Mouse (Mus musculus): ENCODE measurements at regions not wholly inside any gene's neighbourhood (a gene's known extent, or its start where the extent isn't known, plus 50 kb on each side); places are given as distances from the start of the nearest gene placed in this dataset.

DNA sequence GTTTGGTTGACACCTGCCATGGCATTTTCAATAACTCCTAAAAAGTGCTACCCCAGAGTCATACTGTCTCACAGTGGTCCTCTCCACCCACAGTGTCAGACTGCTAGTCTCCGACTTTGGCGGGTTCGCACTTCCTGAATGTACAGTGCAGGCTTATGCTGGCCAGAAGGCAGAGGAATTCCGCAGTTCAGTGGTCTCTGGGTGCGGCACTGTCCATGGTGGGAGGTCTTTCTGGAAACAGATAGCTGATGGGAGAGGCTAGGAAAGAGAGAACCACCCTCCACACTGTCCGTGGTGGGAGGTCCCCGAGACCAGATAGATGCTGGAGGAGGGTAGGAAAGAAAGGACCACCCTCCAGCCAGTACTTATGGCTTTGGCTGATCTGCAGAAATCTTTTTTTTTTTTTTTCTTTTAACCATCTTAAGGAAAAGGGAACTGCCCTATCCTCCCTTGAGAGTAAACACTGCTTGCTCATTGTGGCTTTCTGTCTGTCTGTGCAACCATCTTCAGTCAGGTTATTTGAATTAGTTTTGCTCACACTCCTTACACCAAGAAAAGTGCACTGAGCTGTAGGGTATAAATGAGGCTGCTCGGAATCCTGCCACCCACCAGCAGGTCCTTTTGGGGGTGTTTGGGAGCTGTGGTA is 227.2 kb downstream of the Kcnrg start:
- no peak for DNase-seq

DNA sequence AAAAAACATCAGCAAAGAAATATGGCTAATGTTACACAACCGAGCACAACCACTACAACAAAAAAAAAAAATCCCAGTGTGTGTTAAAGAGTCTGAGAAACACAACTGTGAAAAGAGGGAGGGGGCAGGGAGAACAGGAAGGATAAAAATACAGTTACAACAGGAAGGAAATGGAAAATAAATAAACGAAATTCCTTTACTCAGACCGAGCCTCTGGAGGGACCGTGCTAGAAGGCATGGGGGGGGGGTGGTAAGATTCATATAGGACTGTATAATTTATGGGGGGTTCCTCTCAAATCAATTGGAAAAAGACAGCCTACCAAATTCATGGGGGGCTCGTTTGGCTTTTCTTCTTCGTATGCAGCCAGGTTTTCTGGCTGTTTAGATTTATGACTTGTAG is 228.5 kb downstream of the Kcnrg start:
- DNase-seq, result peak; percentile 23

- DNase-seq, result peak; percentile 18
These were observed 229.0 kb downstream of the Kcnrg start for GRCm38 (mm10) chr14:61836231-61836630.

GRCm38 (mm10) chr14:61836965-61837364 is 229.7 kb downstream of the Kcnrg start:
- no peak for DNase-seq

GRCm38 (mm10) chr14:61837851-61838250 is 230.6 kb downstream of the Kcnrg start:
- peak; percentile 14 for DNase-seq

GRCm38 (mm10) chr14:61842476-61842875 is 235.2 kb downstream of the Kcnrg start:
- DNase-seq, result no peak

- no peak for DNase-seq
These were observed 239.2 kb downstream of the Kcnrg start for GRCm38 (mm10) chr14:61846441-61846840.

GRCm38 (mm10) chr14:61850244-61850643 is 243.0 kb downstream of the Kcnrg start:
- no peak for DNase-seq

- DNase-seq, result no peak
These were observed 250.4 kb downstream of the Kcnrg start for GRCm38 (mm10) chr14:61857616-61858015.

DNA sequence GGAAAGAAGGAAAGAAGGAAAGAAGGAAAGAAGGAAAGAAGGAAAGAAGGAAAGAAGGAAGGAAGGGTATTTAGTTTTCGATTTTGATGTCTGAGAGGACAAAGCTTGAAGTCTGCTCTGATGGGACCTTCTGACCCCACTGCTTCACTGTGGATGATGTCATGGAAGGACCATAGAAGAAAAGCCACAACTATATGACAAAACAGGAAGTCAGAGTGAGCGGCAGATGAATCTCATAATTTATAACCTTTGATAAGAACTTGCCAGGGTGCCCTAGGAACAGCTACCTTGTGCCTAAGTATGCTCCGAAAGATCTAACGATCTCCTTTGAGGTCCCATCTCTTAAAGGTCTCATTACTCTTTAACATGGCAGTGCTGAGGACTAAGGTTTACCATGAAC is 253.4 kb downstream of the Kcnrg start:
- DNase-seq, result no peak

DNA sequence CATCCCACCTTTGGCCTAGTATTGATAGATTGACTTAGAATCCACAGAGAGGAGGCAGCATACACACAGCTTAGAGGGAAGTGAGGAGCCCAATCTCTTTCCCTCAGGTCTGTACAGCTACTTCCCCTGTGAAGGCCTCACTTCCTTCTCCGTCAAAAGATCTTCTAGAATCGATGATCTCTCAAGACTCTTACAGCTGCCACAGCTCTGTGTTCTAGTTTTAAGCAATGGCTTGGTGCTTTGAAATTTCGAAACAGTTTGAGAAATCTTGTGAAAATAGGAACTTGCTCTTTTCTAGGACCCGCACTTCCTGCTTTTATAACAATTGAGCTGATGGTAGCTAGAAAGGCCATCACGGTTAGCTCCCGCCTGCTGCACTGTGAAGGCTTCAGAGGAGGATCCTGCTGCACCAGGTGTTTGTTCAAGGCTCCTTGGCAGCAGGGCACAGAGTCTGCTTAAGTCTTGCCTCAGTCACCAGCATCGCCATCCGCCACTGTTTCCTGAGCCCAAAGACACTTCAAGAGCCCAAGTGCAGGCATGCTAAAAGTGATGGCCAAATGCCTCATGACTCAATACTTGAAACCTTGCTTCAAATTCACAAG is 254.2 kb downstream of the Kcnrg start:
- DNase-seq, result peak; percentile 55

GRCm38 (mm10) chr14:61862931-61863330 is 255.7 kb downstream of the Kcnrg start:
- no peak for DNase-seq

DNA sequence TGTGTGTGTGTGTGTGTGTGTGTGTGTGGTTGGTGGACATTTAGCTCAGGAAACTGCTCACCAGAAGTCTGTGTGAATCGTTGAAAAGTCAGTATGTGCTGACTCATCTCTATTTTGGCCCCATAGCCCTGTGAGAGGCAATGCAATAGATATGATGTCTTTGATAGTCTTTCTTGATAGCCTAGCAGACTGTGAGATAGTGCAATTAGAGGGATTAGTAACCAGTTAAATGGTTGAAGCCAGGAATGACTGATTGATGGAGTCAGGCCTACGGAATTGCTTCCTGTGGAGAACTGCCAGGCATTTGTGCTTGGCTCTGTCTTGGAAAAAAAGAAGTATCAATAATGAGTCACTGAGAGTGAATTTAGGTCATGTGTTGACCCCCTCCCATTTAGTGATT is 256.2 kb downstream of the Kcnrg start:
- DNase-seq, result no peak

GRCm38 (mm10) chr14:61866532-61867268 is 259.4 kb downstream of the Kcnrg start:
- peak; percentile 44 for DNase-seq

DNA sequence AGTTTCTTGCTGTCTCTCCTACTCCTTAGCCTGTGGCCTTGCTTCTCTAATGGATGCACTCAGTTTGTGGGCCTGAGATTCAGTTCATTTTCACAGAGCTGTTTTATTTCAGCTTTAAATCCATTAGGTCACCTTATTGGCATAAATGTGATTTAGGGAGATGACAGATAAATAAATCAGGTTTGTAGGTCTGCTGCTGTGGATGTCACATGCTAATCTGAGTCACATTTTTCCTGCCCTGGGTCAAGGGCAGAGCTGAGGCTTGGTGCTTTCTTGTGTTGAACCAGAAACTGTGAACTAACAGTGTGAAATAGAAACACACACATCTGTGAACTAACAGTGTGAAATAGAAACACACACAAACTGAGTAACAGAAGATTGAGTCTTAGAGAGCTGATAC is 266.9 kb downstream of the Kcnrg start:
- DNase-seq, result no peak

DNA sequence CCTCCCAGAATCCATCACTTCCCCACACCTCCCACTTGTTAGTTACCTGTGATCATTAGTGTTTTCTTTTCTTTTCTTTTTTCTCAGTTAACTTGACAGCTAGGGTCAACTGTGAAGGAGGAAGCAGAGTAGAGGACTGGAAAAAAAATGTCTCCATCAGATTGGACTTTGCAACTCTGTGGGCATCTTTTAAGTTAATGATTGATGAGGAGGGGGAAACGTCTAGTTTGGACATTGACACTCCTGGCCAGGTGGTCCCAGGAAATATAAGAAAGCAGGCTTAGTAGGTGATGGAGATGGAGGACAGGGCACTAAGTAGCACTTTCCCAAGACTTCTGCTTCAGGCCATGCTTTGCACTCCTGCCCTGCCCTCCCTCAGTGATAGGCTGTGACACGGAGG is 272.2 kb downstream of the Kcnrg start:
- DNase-seq, result no peak

GRCm38 (mm10) chr14:61880514-61881259 is 273.4 kb downstream of the Kcnrg start:
- DNase-seq, result no peak

- no peak for DNase-seq
These were observed 278.2 kb downstream of the Kcnrg start for GRCm38 (mm10) chr14:61885241-61886015.

DNA sequence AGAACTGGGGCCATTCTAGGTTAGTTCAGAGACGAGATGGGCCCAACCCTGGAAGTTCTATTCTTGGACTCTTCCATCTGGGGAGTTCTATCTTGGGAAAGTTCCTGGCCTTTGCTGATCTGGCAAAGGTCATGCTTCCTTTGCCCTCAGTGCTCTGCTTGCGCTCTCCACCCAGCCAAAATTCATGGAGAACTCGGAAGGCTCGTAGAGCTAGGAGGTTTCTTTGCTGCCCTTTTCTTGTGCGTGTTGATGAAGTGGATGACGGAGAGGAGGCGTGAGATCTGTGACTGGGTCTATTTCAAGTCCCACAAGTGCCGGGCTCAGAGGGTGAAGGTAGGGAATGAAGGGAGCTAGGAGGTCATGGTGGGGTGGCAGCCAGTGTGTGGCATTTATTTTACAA is 282.4 kb downstream of the Kcnrg start:
- DNase-seq, result no peak

DNA sequence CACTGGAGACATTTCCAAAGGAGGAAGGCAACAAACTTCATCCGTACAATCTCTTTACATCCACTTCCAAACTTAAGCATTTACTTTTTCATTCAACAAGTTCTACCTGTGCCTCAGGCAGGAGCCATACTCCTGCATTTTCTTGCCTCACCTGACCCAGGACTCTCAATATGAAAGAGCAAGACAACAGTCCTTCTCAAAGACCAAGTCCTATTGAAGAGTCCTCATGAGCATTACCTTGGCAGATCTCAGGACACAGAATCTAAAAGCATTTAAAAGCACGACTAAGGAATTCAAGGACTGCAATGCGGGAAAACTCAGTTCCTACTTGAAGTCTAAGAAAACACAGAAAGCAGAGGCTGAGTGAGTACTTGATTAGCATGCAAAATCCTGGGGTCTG is 286.5 kb downstream of the Kcnrg start:
- DNase-seq, result peak; percentile 46

GRCm38 (mm10) chr14:61896879-61897278 is 289.6 kb downstream of the Kcnrg start:
- peak; percentile 7 for DNase-seq

- DNase-seq, result no peak
These were observed 291.4 kb downstream of the Kcnrg start for GRCm38 (mm10) chr14:61898664-61899063.

All from lung, postnatal 36 days (tissue).